Mouse (Mus musculus) urinary bladder, postnatal 36 days (tissue): ENCODE results near the gene Tpp1.

Experiments
- DNase-seq, 2 experiments: peaks; one replicate each; pipeline ENCODE4 v3.0.0; 2022; ENCODE audit warnings: low spot score in 2 of 2, mixed read lengths in 1 of 2

The Tpp1 gene

GRCm38 (mm10) chr7:105751491-105752433, at the start of gene Tpp1:
Gene Tpp1, minus strand, starts transcription at chr7:105752235.
- DNase-seq: peak; percentile 89 to 91

GRCm38 (mm10) chr7:105796972-105797371, 44.9 kb upstream of the Tpp1 start:
- no peak for DNase-seq

GRCm38 (mm10) chr7:105795759-105796366, 43.8 kb upstream of the Tpp1 start:
- no peak for DNase-seq

DNA sequence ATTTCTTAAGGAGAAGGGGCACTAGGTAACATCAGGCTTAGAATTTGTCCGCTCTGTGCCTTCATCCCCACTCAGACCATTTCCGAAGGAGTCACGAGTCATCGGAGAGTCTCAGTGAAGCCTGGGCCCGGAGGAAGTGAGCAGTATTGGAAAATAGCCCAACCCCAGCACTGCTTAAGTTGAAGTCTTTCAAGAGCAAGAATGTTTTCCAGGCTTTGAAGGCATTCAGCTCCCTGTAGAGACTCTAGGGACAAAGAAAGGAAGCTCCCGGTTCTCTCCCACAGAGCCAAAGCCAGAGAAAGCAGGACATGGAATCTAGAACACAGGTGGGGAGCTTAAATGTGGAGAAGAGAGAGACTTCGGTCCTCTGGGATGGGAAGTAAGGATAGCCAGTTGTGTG, 41.7 kb upstream of the Tpp1 start:
- no peak for DNase-seq

DNA sequence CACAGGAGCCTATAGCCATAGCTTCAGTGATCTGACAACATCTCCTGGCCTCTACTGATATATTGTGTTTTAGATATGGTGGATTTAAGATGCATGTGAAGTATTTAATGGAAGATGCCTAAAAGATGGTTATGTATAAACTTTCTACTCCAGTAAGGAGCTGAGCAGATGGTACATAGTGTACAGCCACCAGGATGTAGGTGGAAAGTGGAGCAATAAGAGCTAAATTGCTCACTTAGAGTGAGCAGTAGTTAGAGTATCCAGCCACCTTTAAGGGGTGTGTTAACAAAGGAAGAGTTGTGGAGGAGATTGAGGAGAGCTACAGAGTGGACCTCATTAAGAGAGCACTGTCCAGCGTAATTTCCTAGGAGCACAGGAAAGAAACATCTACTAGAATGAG, 39.1 kb upstream of the Tpp1 start:
- DNase-seq: no peak

GRCm38 (mm10) chr7:105787285-105788140, 35.5 kb upstream of the Tpp1 start, which contains the start of gene Dchs1:
Gene Dchs1, minus strand, starts transcription at chr7:105787654.
- no peak for DNase-seq

GRCm38 (mm10) chr7:105786506-105787284, 34.7 kb upstream of the Tpp1 start:
- no peak for DNase-seq

DNA sequence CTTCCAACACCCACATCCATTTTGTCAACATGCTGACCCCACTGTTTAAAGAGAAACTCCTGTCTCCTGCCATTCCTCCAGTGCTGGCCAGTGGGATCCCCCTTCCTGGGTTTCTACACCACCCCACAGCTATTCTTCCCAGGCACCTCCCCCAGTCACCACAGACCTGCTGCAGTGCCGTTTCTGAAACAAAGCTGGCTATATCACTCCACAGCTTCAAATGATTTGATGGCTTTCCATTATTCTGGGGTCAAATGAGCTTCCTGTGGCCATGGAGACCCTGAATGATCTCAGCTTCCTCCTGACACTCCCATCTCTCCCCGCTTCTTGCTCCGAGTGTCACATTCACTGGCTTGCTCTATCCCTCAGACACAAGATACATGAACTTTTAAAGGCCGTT, 32.5 kb upstream of the Tpp1 start:
- DNase-seq: no peak

GRCm38 (mm10) chr7:105783861-105784260, 31.8 kb upstream of the Tpp1 start:
- no peak for DNase-seq

- peak in 1 of 2 experiments; percentile 32 for DNase-seq
Measured at GRCm38 (mm10) chr7:105778553-105779265, 26.7 kb upstream of the Tpp1 start.

DNA sequence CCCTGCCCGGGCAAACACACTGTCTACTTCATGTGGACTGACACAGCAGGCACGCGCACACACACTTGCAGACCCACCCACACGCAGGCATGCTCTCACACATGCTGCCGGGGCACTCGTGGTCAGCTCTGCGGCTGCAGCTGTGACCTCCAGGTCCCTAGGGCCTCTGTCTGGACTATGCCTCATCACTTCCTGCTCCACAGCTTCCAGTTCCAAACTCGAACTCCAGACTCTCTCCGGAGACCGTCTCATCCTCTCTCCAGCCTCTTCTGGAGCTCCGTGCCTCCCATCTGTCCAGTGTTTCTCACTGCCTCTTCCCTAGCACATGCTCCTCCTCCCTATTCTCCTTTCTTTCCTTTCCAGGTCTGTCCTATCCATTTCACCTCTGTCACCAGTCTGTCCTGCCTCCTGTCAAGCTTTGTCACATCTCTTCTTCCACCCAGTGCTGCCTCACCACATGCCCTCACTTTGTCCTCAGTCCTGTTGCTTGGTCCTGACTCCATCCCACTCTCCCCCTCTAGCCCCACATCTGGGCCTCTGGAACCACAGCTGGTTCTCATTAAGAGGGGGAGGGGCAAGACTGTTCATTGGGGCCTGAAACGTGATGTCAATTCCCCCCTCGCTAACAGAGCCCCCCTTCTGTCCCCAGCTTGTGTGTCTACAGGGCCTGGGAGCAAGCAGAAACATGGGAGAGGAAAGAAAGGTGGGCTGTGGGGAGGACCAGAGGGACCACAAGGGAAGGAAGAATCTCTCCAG, 25.9 kb upstream of the Tpp1 start:
- DNase-seq: peak in 1 of 2 experiments; percentile 35

GRCm38 (mm10) chr7:105777316-105777715, 25.3 kb upstream of the Tpp1 start:
- DNase-seq: no peak

DNA sequence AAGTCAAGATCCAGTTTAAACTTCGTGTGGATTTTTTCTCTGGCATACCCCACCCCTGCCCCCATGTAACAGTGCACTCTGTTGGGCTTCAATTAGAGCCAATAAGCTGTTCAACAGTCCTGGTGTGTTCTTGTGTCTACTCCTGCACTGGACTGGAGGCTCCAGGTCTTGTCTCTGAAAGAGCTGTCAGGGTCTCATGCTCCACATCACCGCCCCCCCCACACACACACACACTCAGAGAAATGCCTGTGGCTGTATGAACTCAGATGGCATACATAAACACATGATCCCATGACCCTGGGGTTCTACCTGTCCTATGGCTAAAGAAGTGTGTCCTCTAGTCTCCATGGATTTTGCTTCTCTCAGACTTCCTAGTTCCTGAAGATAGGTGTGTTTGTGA, 24.0 kb upstream of the Tpp1 start:
- no peak for DNase-seq

- DNase-seq: no peak
Measured at GRCm38 (mm10) chr7:105774661-105775060, 22.6 kb upstream of the Tpp1 start.

DNA sequence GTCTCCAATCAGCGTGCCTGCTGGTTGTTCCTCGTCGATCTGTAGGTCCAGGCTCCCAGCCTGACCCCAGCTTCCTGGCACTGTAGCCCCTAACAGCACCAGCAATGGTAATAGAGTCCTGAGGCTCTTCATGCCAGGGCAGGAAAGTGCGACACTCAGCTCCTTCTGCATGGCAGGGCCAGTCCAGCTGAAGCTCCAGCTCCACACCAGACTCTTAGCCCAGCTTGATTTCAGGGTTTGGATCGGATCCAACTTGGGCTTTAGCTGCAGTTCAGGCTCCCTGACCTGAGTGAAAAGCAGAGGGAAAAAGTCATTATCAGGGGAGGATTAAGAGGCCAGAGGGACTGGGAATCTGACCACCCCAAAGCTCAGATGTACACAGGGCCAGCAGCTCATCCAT, 21.0 kb upstream of the Tpp1 start:
- no peak for DNase-seq

- no peak for DNase-seq
Measured at GRCm38 (mm10) chr7:105772331-105772730, 20.3 kb upstream of the Tpp1 start.

DNA sequence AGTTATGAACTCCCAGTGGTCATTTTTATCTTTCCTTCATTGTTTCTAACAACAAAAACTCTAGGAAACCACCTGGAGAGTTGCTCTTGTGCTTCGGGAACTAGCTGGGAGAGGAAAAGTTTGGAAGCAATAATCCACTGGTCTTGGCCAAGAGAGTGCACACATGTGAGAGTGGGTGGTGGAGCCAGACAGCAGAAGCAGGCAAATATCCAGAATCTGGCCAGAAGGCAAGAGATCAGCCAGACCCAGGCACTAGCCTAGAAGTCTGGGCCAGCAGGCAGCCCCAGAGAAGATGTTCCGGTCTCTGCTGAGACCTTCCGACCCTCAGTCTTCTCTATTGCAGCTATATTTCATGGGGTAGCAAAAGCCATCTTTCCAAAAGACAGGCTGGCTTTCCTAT, 17.9 kb upstream of the Tpp1 start:
- peak in 1 of 2 experiments; percentile 41 for DNase-seq

DNA sequence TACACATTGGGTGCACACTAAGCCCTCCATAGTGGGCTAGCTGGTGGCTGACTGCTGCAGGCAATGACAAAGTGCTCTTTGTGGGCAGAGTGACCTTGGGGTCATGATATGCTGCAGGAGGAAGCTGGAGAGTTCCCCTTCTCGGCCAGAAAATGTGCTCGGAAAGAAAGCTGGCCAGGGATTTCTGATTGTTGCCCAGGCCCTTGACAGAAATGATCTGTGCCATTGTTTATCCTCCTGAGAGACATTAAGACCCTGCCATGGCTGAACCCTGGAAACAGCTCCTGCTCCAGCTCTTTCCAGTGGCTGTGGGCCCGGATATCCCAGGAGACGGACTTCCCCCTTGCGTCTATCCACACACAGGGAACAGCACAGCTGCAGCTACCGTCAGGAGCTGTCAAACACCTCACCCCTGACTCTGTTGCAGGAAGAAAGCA, 15.7 kb upstream of the Tpp1 start:
- DNase-seq: no peak

DNA sequence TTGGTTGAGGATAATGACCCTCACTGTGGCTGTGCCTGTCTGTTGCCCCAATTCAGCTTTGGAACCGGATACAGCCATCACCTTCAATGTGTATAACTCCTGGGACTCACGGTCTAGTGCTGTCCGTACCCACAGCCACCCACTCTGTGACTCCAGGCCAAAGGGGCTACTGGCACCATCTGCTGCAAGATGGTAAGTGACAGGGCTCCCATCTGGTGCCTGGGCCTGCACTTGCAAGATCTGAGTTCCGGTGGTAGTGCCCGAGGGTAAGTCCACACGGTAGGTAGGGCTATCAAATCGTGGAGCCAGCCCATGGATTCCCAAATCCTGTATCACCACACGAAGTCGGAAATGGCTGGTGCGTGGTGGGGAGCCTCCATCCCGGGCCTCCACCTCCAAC, 12.3 kb upstream of the Tpp1 start:
- no peak for DNase-seq
